Mouse (Mus musculus) layer of hippocampus, adult 6 months (tissue): ENCODE measurements around the gene Gpr55. TPM values are rescaled to one million over a fixed set of nuclear protein-coding genes. Genes with fewer than 3 reads are reported as not detected.

Experiments
- long read RNA-seq, 2 experiments: library from polyadenylated mRNA; unstranded; transcript quantifications; one replicate each; pipeline ENCODE4 v2.0.0; 2019 to 2020
- polyA plus RNA-seq: library from polyadenylated mRNA; unstranded; fragments of <200 nt; fragmentation: Nextera tagmentation; gene quantifications from 2 replicates; pipeline ENCODE4 v1.2.3, GENCODE M21; 2021

The Gpr55 gene
- polyA plus RNA-seq: 0.05 and 0.10 TPM in 2 replicates
- long read RNA-seq, experiment 1: 0 reads
- long read RNA-seq, experiment 2: 0 reads

GRCm38 (mm10) chr1:85960873-85961272, at the start of gene Gpr55:
Gene Gpr55, minus strand, starts transcription at chr1:85961007.

GRCm38 (mm10) chr1:85928057-85928687, 32.6 kb downstream of the Gpr55 start, which contains the start of gene 4933407L21Rik:
Gene 4933407L21Rik, plus strand, starts transcription at chr1:85928483.

GRCm38 (mm10) chr1:85894231-85894747, 66.5 kb downstream of the Gpr55 start, which contains the start of gene Itm2c:
Gene Itm2c, plus strand, starts transcription at chr1:85894281.

Other genes with a start within 250 kb of the Gpr55 start
- gene A630001G21Rik, start 182.4 kb downstream of the Gpr55 start, polyA plus RNA-seq: 0.20 and 0.44 TPM in 2 replicates
- gene Cab39, start 167.6 kb downstream of the Gpr55 start, polyA plus RNA-seq: 16.5 and 16.9 TPM in 2 replicates
- gene Itm2c, start 66.7 kb downstream of the Gpr55 start, polyA plus RNA-seq: 590 and 674 TPM in 2 replicates
- 4.4 and 5.0 TPM in 2 replicates for gene 4933407L21Rik, start 32.5 kb downstream of the Gpr55 start, polyA plus RNA-seq
- gene Spata3, start 55.8 kb upstream of the Gpr55 start, polyA plus RNA-seq: 1.9 and 2.6 TPM in 2 replicates
- 5.7 and 7.9 TPM in 2 replicates for gene 2810459M11Rik, start 84.9 kb upstream of the Gpr55 start, polyA plus RNA-seq
- 97.0 and 101 TPM in 2 replicates for gene Psmd1, start 103.4 kb upstream of the Gpr55 start, polyA plus RNA-seq
- gene Htr2b, start 151.0 kb upstream of the Gpr55 start, polyA plus RNA-seq: 0.06 TPM in 1 of 2 replicates, not detected in the other
- 0.35 and 0.90 TPM in 2 replicates for gene Gm21972, start 172.6 kb upstream of the Gpr55 start, polyA plus RNA-seq
- gene Armc9, start 193.8 kb upstream of the Gpr55 start, polyA plus RNA-seq: 26.2 and 29.2 TPM in 2 replicates